Mouse (Mus musculus) spleen, adult 2 months (tissue): ENCODE measurements at regions not wholly inside any gene's neighbourhood (a gene's known extent, or its start where the extent isn't known, plus 50 kb on each side); places are given as distances from the start of the nearest gene placed in this dataset.

Experiments used
- DNase-seq, 2 experiments: peaks; one replicate each; pipeline versions ENCODE4 v3.0.0 to v3.0.0-alpha.2; 2012 to 2021; ENCODE audit warnings: low spot score in 2 of 2, low read depth in 1 of 2
- H3K27ac ChIP-seq: fragments of 200-500 bp; 2 replicates; pipeline ENCODE4 v1.5.1; 2012; ENCODE audit warnings: low read length, inconsistent platforms; ENCODE audit not compliant: insufficient read depth
- H3K27me3 ChIP-seq: fragments of 200-500 bp; 2 replicates; pipeline ENCODE4 v1.6.1; 2012; ENCODE audit warnings: mild to moderate bottlenecking, moderate library complexity, low read length, inconsistent platforms; ENCODE audit not compliant: control insufficient read depth, insufficient read depth
- H3K36me3 ChIP-seq: fragments of 200-500 bp; 2 replicates; pipeline ENCODE4 v1.6.1; 2012; ENCODE audit warnings: mild to moderate bottlenecking, low read length, inconsistent platforms; ENCODE audit not compliant: control insufficient read depth, insufficient read depth
- H3K4me1 ChIP-seq: fragments of 200-500 bp; 2 replicates; pipeline ENCODE4 v1.6.1; 2011; ENCODE audit warnings: inconsistent platforms; ENCODE audit not compliant: control insufficient read depth, insufficient read depth, insufficient read length
- H3K4me3 ChIP-seq: fragments of 200-500 bp; 2 replicates; pipeline ENCODE4 v1.5.1; 2011; ENCODE audit warnings: mild to moderate bottlenecking, inconsistent platforms; ENCODE audit not compliant: insufficient read depth, insufficient read length; ENCODE audit errors: extremely low read depth
- CTCF ChIP-seq: fragments of 200-500 bp; IDR thresholded peaks from 2 replicates; pipeline ENCODE4 v1.5.1; 2011; ENCODE audit warnings: mild to moderate bottlenecking, inconsistent platforms; ENCODE audit not compliant: insufficient read depth, insufficient read length, insufficient replicate concordance; ENCODE audit errors: extremely low read depth
- POLR2A ChIP-seq: fragments of 200-500 bp; IDR thresholded peaks from 2 replicates; pipeline ENCODE4 v1.6.1; 2011; ENCODE audit warnings: low read depth, low read length, inconsistent platforms
- WGBS: fragments of 180-500 bp; shearing (Covaris S2); methylation state at CpG from one replicate; pipeline ENCODE4 v1.1.7; 2018; 5-methylcytosine and 5-hydroxymethylcytosine counted together

GRCm38 (mm10) chr8:116364172-116364571 lies 140.6 kb upstream of the Dynlrb2 start:
- Histone ChIP-seq H3K36me3 (no peaks in the 10 kb centered on the region), H3K27ac (no peak overlapping the region), H3K27me3 (no peaks in the 10 kb centered on the region), H3K4me3 (no peak overlapping the region), H3K4me1 (no peaks in the 10 kb centered on the region)
- TF ChIP-seq CTCF, result no peak
- no peak for TF ChIP-seq POLR2A
- DNase-seq, result no peak
- 88% methylated on average over 2 of the region's 2 CpGs for WGBS

GRCm38 (mm10) chr8:116362351-116362750 lies 142.4 kb upstream of the Dynlrb2 start:
- no peak for TF ChIP-seq CTCF
- TF ChIP-seq POLR2A, result no peak
- H3K36me3 ChIP-seq, result no peaks in the 10 kb centered on the region
- no peaks in the 10 kb centered on the region for H3K27me3 ChIP-seq
- no peak for DNase-seq
- no peaks in the 10 kb centered on the region for H3K4me1 ChIP-seq
- no peak overlapping the region for H3K27ac ChIP-seq
- 12% methylated on average over 4 of the region's 4 CpGs for WGBS
- H3K4me3 ChIP-seq, result no peak overlapping the region

- no peaks in the 10 kb centered on the region for H3K27me3 ChIP-seq
- no peaks in the 10 kb centered on the region for H3K36me3 ChIP-seq
- 85% methylated on average over 4 of the region's 4 CpGs for WGBS
- DNase-seq, result no peak
- H3K27ac ChIP-seq, result no peak overlapping the region
- TF ChIP-seq CTCF, result no peak
- H3K4me3 ChIP-seq, result no peak overlapping the region
- H3K4me1 ChIP-seq, result no peaks in the 10 kb centered on the region
Observed at GRCm38 (mm10) chr8:116359761-116360160, 145.0 kb upstream of the Dynlrb2 start.

- Histone ChIP-seq H3K27ac (no peak overlapping the region), H3K4me1 (no peaks in the 10 kb centered on the region), H3K4me3 (no peak overlapping the region), H3K27me3 (no peaks in the 10 kb centered on the region), H3K36me3 (no peaks in the 10 kb centered on the region)
- DNase-seq, result no peak
- 83% methylated on average over 6 of the region's 6 CpGs for WGBS
- no peak for TF ChIP-seq POLR2A
- no peak for TF ChIP-seq CTCF
Observed at GRCm38 (mm10) chr8:116354756-116355155, 150.0 kb upstream of the Dynlrb2 start.

- no peaks in the 10 kb centered on the region for H3K27me3 ChIP-seq
- 79% methylated on average over 5 of the region's 5 CpGs for WGBS
- no peaks in the 10 kb centered on the region for H3K4me1 ChIP-seq
- TF ChIP-seq CTCF, result no peak
- no peak for TF ChIP-seq POLR2A
- no peak overlapping the region for H3K27ac ChIP-seq
- DNase-seq, result no peak
- H3K36me3 ChIP-seq, result no peaks in the 10 kb centered on the region
- H3K4me3 ChIP-seq, result no peak overlapping the region
Observed at GRCm38 (mm10) chr8:116353911-116354310, 150.9 kb upstream of the Dynlrb2 start.

- Histone ChIP-seq H3K4me1 (no peaks in the 10 kb centered on the region), H3K36me3 (no peaks in the 10 kb centered on the region), H3K4me3 (no peak overlapping the region), H3K27ac (no peak overlapping the region), H3K27me3 (no peaks in the 10 kb centered on the region)
- no peak for DNase-seq
- TF ChIP-seq POLR2A (no peak), CTCF (no peak)
- 91% methylated on average over 2 of the region's 2 CpGs for WGBS
Observed at GRCm38 (mm10) chr8:116352635-116353034, 152.1 kb upstream of the Dynlrb2 start.

GRCm38 (mm10) chr8:116348971-116349370 lies 155.8 kb upstream of the Dynlrb2 start:
- DNase-seq, result no peak
- H3K4me3 ChIP-seq, result no peak overlapping the region
- H3K27ac ChIP-seq, result no peak overlapping the region
- no peaks in the 10 kb centered on the region for H3K4me1 ChIP-seq
- 87% methylated on average over 8 of the region's 8 CpGs for WGBS
- H3K27me3 ChIP-seq, result no peaks in the 10 kb centered on the region
- no peaks in the 10 kb centered on the region for H3K36me3 ChIP-seq
- no peak for TF ChIP-seq POLR2A
- no peak for TF ChIP-seq CTCF
